ENCODE assay signal across 11 mouse cellular contexts in genomic region chr11:65040556-65040955, GRCm38 (mm10).
"Had no signal": no experiment of that assay in that cellular context is flagged by ENCODE, and none has a peak within 500 bp of the region (broad histone marks: within the 10 kb centered on the region; RNA-seq: fewer than 3 reads in every experiment).

No protein-coding gene starts in this region.

- H3K4me1 ChIP-seq: liver, embryonic 15.5 days; neural tube, embryonic 12.5 days had no signal

- H3K9ac ChIP-seq: liver, embryonic 15.5 days; midbrain, embryonic 12.5 days; neural tube, embryonic 12.5 days had no signal

- H3K9me3 ChIP-seq: limb, embryonic 10.5 days; liver, embryonic 15.5 days; midbrain, embryonic 12.5 days; neural tube, embryonic 12.5 days had no signal

- H3K4me2 ChIP-seq: liver, embryonic 11.5 days; liver, embryonic 15.5 days; midbrain, embryonic 12.5 days; neural tube, embryonic 12.5 days had no signal

- H3K27me3 ChIP-seq: liver, embryonic 15.5 days; midbrain, embryonic 12.5 days; neural tube, embryonic 12.5 days had no signal

- DNase-seq: kidney, adult 18-20 months; kidney, postnatal 10 days; kidney, postnatal 4 days; thymus, postnatal 14 days had no signal

- H3K4me3 ChIP-seq: layer of hippocampus, adult 2 months; limb, embryonic 10.5 days; liver, embryonic 15.5 days; midbrain, embryonic 12.5 days; neural tube, embryonic 12.5 days had no signal

- H3K27ac ChIP-seq: layer of hippocampus, adult 2 months; liver, embryonic 15.5 days; midbrain, embryonic 12.5 days; neural tube, embryonic 12.5 days; stomach, postnatal 0 days had no signal

- H3K36me3 ChIP-seq: limb, embryonic 10.5 days; liver, embryonic 15.5 days; midbrain, embryonic 12.5 days; neural tube, embryonic 12.5 days had no signal
